Mouse (Mus musculus): ENCODE measurements around the gene Klhl5.

DNA sequence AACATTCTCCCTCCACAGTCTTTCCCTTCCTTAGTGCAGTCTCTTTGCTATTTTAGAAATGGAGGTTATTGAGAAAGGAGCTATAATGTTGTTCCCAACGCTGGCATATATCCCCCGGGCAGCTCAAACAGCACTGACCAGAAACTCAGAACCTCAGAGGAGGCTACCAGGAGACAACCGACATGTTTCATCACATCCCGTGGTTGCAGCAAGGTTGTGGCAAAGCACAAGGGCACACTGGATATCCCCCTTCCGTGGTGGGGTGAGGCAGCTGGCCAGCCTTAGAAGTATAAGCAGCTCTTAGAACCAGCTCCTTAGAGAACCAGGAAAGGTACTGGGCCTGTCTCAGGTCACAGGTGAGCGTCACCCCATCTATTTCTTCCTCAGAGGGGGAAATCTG, 5.7 kb upstream of the Klhl5 start:
- TF ChIP-seq CTCF (IDR thresholded peaks at IDR 0.05; ENCODE audit: low read depth, low read length) (no peak), POLR2A (IDR thresholded peaks at IDR 0.05; ENCODE audit: insufficient read depth, low read length) (no peak)

Data from ES-Bruce4 (cell line).